Mouse (Mus musculus) neural tube, embryonic 11.5 days (tissue): ENCODE data around the gene Mospd1. TPM values are rescaled to one million over a fixed set of nuclear protein-coding genes. Genes with fewer than 3 reads are reported as not detected.

ENCODE experiments used
- ATAC-seq: fragments of 200-750 bp; cut with Nextera tagmentation; 2 replicates; pipeline ENCODE4 v1.8.0; 2017; ENCODE audit warnings: moderate number of reproducible peaks, mild to moderate bottlenecking, moderate TSS enrichment, moderate library complexity; ENCODE audit not compliant: insufficient read depth, low FRiP score, low TSS enrichment
- DNase-seq: peaks from one replicate; pipeline ENCODE4 v3.0.0-alpha.2; 2015; ENCODE audit warnings: low spot score
- H3K27ac ChIP-seq: fragments of 300-500 bp; sonication (generic); 2 replicates; pipeline ENCODE4 v1.5.1; 2014; ENCODE audit warnings: low read depth, mild to moderate bottlenecking, low read length
- H3K27me3 ChIP-seq: fragments of 300-500 bp; sonication (generic); 2 replicates; pipeline ENCODE4 v1.6.1; 2014; ENCODE audit warnings: mild to moderate bottlenecking, low read length, mixed read lengths; ENCODE audit not compliant: control insufficient read depth, insufficient read depth
- H3K36me3 ChIP-seq: fragments of 300-500 bp; sonication (generic); 2 replicates; pipeline ENCODE4 v1.6.1; 2014; ENCODE audit warnings: mild to moderate bottlenecking, low read length, moderate library complexity, mixed read lengths; ENCODE audit not compliant: control insufficient read depth, insufficient read depth
- H3K4me1 ChIP-seq: fragments of 300-500 bp; sonication (generic); 2 replicates; pipeline ENCODE4 v1.6.1; 2014; ENCODE audit warnings: low read length, mixed read lengths; ENCODE audit not compliant: control insufficient read depth, insufficient read depth
- H3K4me2 ChIP-seq: fragments of 300-500 bp; sonication (generic); 2 replicates; pipeline ENCODE4 v1.6.1; 2014; ENCODE audit warnings: low read depth, mild to moderate bottlenecking, moderate library complexity
- H3K4me3 ChIP-seq: fragments of 300-500 bp; sonication (generic); 2 replicates; pipeline ENCODE4 v1.5.1; 2014; ENCODE audit warnings: low read depth, low read length
- H3K9ac ChIP-seq: fragments of 300-500 bp; sonication (generic); 2 replicates; pipeline ENCODE4 v1.6.1; 2014; ENCODE audit warnings: mild to moderate bottlenecking, low read length
- H3K9me3 ChIP-seq: fragments of 300-500 bp; sonication (generic); 2 replicates; pipeline ENCODE4 v1.6.1; 2016; ENCODE audit warnings: low read length; ENCODE audit not compliant: control insufficient read depth
- WGBS: fragments of 180-500 bp; shearing (Covaris S2); extraction: QIAGEN DNeasy Blood & Tissue Kit; methylation state at CpG from one replicate; pipeline ENCODE4 v1.1.7; 2014; 5-methylcytosine and 5-hydroxymethylcytosine counted together
- polyA plus RNA-seq: library from polyadenylated mRNA; unstranded; fragments of >200 nt; fragmentation: Nextera tagmentation; extraction: Ambion mirVana; gene quantifications from 2 replicates; pipeline ENCODE4 v1.2.1, GENCODE M21; 2014

The Mospd1 gene
- polyA plus RNA-seq, 1 experiment from 2014 or later: 62.2 TPM

DNA sequence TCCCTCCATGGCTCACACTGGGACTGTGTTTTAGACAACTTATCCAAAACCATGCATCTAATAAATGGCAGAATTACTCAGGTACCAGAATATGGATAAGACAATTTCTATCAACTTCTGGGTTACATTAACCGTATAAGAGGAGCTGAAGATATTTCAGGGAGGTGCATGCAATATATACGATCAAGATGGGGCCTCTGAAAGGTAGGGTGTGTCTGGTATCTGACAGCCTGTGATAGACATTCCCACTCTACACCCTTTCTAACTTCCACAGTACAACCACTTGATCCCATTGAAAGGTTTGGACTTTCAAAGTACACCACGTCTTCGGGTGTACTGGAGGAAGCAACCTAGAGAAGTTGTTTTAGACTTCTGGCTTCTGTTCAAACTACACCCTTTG lies 39.9 kb downstream of the Mospd1 start:
- ATAC-seq: no peak

DNA sequence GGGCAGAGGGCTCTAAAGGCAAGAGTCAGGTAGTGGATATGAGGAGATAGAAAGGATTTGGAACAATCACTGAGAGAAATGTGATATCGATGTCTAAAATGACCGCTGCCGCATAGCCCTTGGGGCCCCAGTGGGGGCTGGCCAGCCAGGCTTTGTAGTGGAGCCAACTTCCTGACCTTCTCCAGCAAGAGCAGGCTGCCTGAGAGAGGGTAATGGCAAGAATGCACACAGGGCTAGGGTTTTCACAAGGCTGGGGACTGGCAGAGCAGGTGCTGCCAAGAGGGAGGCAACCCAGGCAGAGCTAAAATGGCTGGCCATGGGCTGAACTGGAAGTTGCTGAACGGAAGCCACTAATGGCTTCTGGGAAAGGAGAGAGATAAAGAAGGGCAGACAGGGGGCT lies 49.2 kb downstream of the Mospd1 start:
- H3K9me3 ChIP-seq: no peaks in the 10 kb centered on the region
- no peak for ATAC-seq
- no peak overlapping the region for H3K4me3 ChIP-seq
- WGBS: 92% methylated on average over 4 of the region's 4 CpGs
- H3K36me3 ChIP-seq: no peaks in the 10 kb centered on the region
- DNase-seq: no peak
- no peaks in the 10 kb centered on the region for H3K4me1 ChIP-seq
- H3K4me2 ChIP-seq: no peak overlapping the region
- no peak overlapping the region for H3K27ac ChIP-seq
- H3K9ac ChIP-seq: no peak overlapping the region
- no peaks in the 10 kb centered on the region for H3K27me3 ChIP-seq

More for the DNA sequence above, 39.9 kb downstream of the Mospd1 start:
- no peak overlapping the region for H3K27ac ChIP-seq
- no peak for DNase-seq
- no peaks in the 10 kb centered on the region for H3K9me3 ChIP-seq
- H3K4me2 ChIP-seq: no peak overlapping the region
- no peaks in the 10 kb centered on the region for H3K4me1 ChIP-seq
- no peaks in the 10 kb centered on the region for H3K27me3 ChIP-seq
- no peaks in the 10 kb centered on the region for H3K36me3 ChIP-seq
- H3K9ac ChIP-seq: no peak overlapping the region
- H3K4me3 ChIP-seq: no peak overlapping the region
- WGBS: 90% methylated on average over 4 of the region's 4 CpGs

DNA sequence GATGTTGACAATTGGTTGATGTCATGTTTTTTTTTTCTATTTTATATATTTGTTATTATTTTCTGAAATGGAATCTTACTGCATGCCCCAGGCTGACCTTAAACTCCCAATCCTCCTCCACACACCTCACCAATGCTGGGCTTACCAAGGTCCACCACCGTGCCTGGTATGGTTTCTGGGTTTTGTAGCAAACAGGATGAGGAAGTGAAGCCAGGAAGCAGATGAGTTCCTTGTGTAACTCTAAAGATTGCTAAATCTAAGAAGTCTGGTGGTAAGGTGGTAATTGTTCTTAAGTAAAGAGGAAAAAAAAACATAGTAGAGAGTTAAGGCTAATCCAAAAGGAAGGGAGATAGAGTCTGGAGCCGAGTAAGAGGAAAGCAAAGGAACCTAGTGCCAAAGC lies 49.7 kb downstream of the Mospd1 start:
- Histone ChIP-seq H3K4me1 (no peaks in the 10 kb centered on the region), H3K27me3 (no peaks in the 10 kb centered on the region), H3K9ac (no peak overlapping the region), H3K4me3 (no peak overlapping the region), H3K36me3 (no peaks in the 10 kb centered on the region), H3K9me3 (no peaks in the 10 kb centered on the region), H3K27ac (no peak overlapping the region), H3K4me2 (no peak overlapping the region)
- DNase-seq: no peak
- ATAC-seq: no peak
- WGBS: 71% methylated on average over 2 of the region's 2 CpGs

Other genes with a start within 250 kb of the Mospd1 start
- gene Plac1, start 130.4 kb downstream of the Mospd1 start, polyA plus RNA-seq: 2.6 and 3.7 TPM in 2 replicates
- gene Fam122b, start 100.7 kb downstream of the Mospd1 start, polyA plus RNA-seq: 8.4 and 10.6 TPM in 2 replicates
- gene Fam122c, start 97.1 kb downstream of the Mospd1 start, polyA plus RNA-seq: not detected in 2 replicates
- not detected in 2 replicates for gene Etd, start 64.4 kb upstream of the Mospd1 start, polyA plus RNA-seq
- 60.1 and 62.8 TPM in 2 replicates for gene Rtl8c, start 237.5 kb upstream of the Mospd1 start, polyA plus RNA-seq
- gene Gm14597, start 238.5 kb upstream of the Mospd1 start, polyA plus RNA-seq: not detected in 2 replicates